ENCODE assay signal across 19 mouse cellular contexts in genomic region chr10:99014737-99015136, GRCm38 (mm10).
DNase-seq lines count a peak whose midpoint lies in the region; ATAC-seq and TF ChIP-seq lines count a peak whose summit lies in the region.
"Had no signal": no experiment of that assay in that cellular context is flagged by ENCODE, and none has a peak within 500 bp of the region (broad histone marks: within the 10 kb centered on the region; RNA-seq: fewer than 3 reads in every experiment).

No protein-coding gene starts in this region.

- H3K4me3 ChIP-seq in heart, adult 2 months = no peak overlapping the region
- H3K4me3 ChIP-seq in midbrain, embryonic 11.5 days (ENCODE audit: low read depth, low read length) = no peak overlapping the region
- H3K4me3 ChIP-seq: embryonic facial prominence, embryonic 10.5 days; embryonic facial prominence, embryonic 12.5 days; forebrain, embryonic 13.5 days; forebrain, embryonic 15.5 days had no signal

- no peak for TF ChIP-seq POLR2A in heart, adult 2 months (IDR thresholded peaks at IDR 0.05; ENCODE audit: insufficient read depth, low read depth, low read length)

- intact Hi-C loops in heart, adult 2 months (cut with DNase I) = no loop called here

- H3K9me3 ChIP-seq in midbrain, embryonic 11.5 days (ENCODE audit: control insufficient read depth, low read length) = no peaks in the 10 kb centered on the region
- H3K9me3 ChIP-seq: embryonic facial prominence, embryonic 10.5 days; embryonic facial prominence, embryonic 12.5 days; forebrain, embryonic 13.5 days; forebrain, embryonic 15.5 days had no signal

- H3K36me3 ChIP-seq in heart, adult 2 months (ENCODE audit: control insufficient read depth, insufficient read depth, low read length) = peaks cover 9% of the 10 kb centered on the region
- H3K36me3 ChIP-seq in midbrain, embryonic 11.5 days (ENCODE audit: control insufficient read depth, insufficient read depth, low read length) = peaks cover 3% of the 10 kb centered on the region; the same call in 1 of the 2 replicates

- TF ChIP-seq EP300 in heart, adult 2 months (IDR thresholded peaks at IDR 0.05; ENCODE audit: insufficient read depth, low read depth, low read length) = no peak

- 95% methylated on average over 13 of the region's 13 CpGs for WGBS in heart, adult 2 months
- 91% methylated on average over 13 of the region's 13 CpGs for WGBS in midbrain, embryonic 11.5 days

- peak; percentile 28 for DNase-seq in heart, adult 11 months
- no peak for DNase-seq in heart, adult 2 months
- peak; percentile 41 for DNase-seq in layer of hippocampus, adult 9-11 months
- no peak for DNase-seq in layer of hippocampus, adult 8-10 months (ENCODE audit: low spot score in 2 of 2)
- DNase-seq in right cerebral cortex, adult 18-20 months = peak; percentile 53
- DNase-seq in right cerebral cortex, adult 2 months (ENCODE audit: low spot score in 2 of 2) = no peak
- no peak for DNase-seq in midbrain, embryonic 11.5 days (ENCODE audit: low spot score, missing footprints)
- DNase-seq: adrenal gland, adult 2 months; adrenal gland, postnatal 10 days; adrenal gland, postnatal 25 days; cerebellum, adult 11-12 months; cerebellum, adult 2 months; cerebellum, adult 9-10 months; cerebellum, postnatal 10 days; cerebellum, postnatal 25 days had no signal

- TF ChIP-seq CTCF in heart, adult 2 months (IDR thresholded peaks at IDR 0.05) = no peak

- ATAC-seq in midbrain, embryonic 11.5 days (ENCODE audit: low FRiP score) = no peak
- ATAC-seq: forebrain, embryonic 13.5 days; forebrain, embryonic 15.5 days had no signal

- H3K9ac ChIP-seq in heart, adult 2 months (ENCODE audit: low read depth, low read length) = no peak overlapping the region
- no peak overlapping the region for H3K9ac ChIP-seq in midbrain, embryonic 11.5 days (ENCODE audit: low read length)
- H3K9ac ChIP-seq: embryonic facial prominence, embryonic 12.5 days; forebrain, embryonic 13.5 days; forebrain, embryonic 15.5 days had no signal

- no peaks in the 10 kb centered on the region for H3K4me1 ChIP-seq in heart, adult 2 months (ENCODE audit: control insufficient read depth, insufficient read depth, low read length)
- H3K4me1 ChIP-seq in midbrain, embryonic 11.5 days (ENCODE audit: control insufficient read depth, insufficient read depth, low read length) = no peaks in the 10 kb centered on the region
- H3K4me1 ChIP-seq: embryonic facial prominence, embryonic 10.5 days; embryonic facial prominence, embryonic 12.5 days; forebrain, embryonic 13.5 days; forebrain, embryonic 15.5 days had no signal

- no peaks in the 10 kb centered on the region for H3K79me2 ChIP-seq in heart, adult 2 months (replicated peaks; ENCODE audit: control insufficient read depth, insufficient read depth, low read length)

- no peaks in the 10 kb centered on the region for H3K27me3 ChIP-seq in heart, adult 2 months (ENCODE audit: control insufficient read depth, insufficient read depth, low read length)
- H3K27me3 ChIP-seq in midbrain, embryonic 11.5 days (ENCODE audit: control insufficient read depth, insufficient read depth, low read length) = no peaks in the 10 kb centered on the region
- H3K27me3 ChIP-seq: embryonic facial prominence, embryonic 12.5 days; forebrain, embryonic 13.5 days; forebrain, embryonic 15.5 days had no signal

- no peak overlapping the region for H3K4me2 ChIP-seq in midbrain, embryonic 11.5 days
- H3K4me2 ChIP-seq: embryonic facial prominence, embryonic 12.5 days; forebrain, embryonic 13.5 days; forebrain, embryonic 15.5 days had no signal

- H3K27ac ChIP-seq in heart, adult 2 months = no peak overlapping the region
- H3K27ac ChIP-seq in midbrain, embryonic 11.5 days (ENCODE audit: low read depth, low read length) = no peak overlapping the region
- H3K27ac ChIP-seq: embryonic facial prominence, embryonic 10.5 days; embryonic facial prominence, embryonic 12.5 days; forebrain, embryonic 13.5 days; forebrain, embryonic 15.5 days had no signal

Comparison
In these comparisons a context has a peak if more than half of its experiments do, and no peak if none do; other contexts are left out.
1. DNase-seq: peak in heart, adult 11 months (single experiment), layer of hippocampus, adult 9-11 months (single experiment) and right cerebral cortex, adult 18-20 months (single experiment); none in heart, adult 2 months (0 of 2), layer of hippocampus, adult 8-10 months (0 of 2), right cerebral cortex, adult 2 months (0 of 2) and midbrain, embryonic 11.5 days (single experiment).